Mouse (Mus musculus): Measurements from ENCODE around the gene Pdia5.

GRCm38 (mm10) chr16:35458297-35458696 is 32.4 kb downstream of the Pdia5 start:
- no peak for TF ChIP-seq RCOR1 (conservative IDR thresholded peaks at IDR 0.05; ENCODE audit: low read depth, low read length)
- TF ChIP-seq POLR2A (IDR thresholded peaks at IDR 0.05; ENCODE audit: low read depth, low read length) = no peak
- TF ChIP-seq CTCF (conservative IDR thresholded peaks at IDR 0.05 in 1 of 2, IDR thresholded peaks at IDR 0.05 in 1 of 2; ENCODE audit: low read depth in 2 of 2, low read length in 2 of 2) = no peak
- no peak for TF ChIP-seq KAT2A (IDR thresholded peaks at IDR 0.05; ENCODE audit: insufficient replicate concordance, low read length)
- TF ChIP-seq CHD2 (IDR thresholded peaks at IDR 0.05; ENCODE audit: low read length) = no peak
- TF ChIP-seq ZNF384 (IDR thresholded peaks at IDR 0.05; ENCODE audit: low read depth, low read length) = no peak
- TF ChIP-seq RAD21 (IDR thresholded peaks at IDR 0.05; ENCODE audit: low read depth, low read length) = no peak
- no peak for TF ChIP-seq MYC (IDR thresholded peaks at IDR 0.05; ENCODE audit: low read depth, low read length)
- no peak for TF ChIP-seq TCF12 (IDR thresholded peaks at IDR 0.05; ENCODE audit: low read depth, low read length)
- TF ChIP-seq POLR2AphosphoS2 (IDR thresholded peaks at IDR 0.05; ENCODE audit: low read depth, low read length) = no peak

All from CH12.LX (cell line).